Mouse (Mus musculus): ENCODE results near the gene Kif3c. TPM values are rescaled to one million over a fixed set of nuclear protein-coding genes. Genes with fewer than 3 reads are reported as not detected.
A peak's percentile ranks its signal among the peaks of the same experiment; 100 is the strongest.

The Kif3c gene
- polyA plus RNA-seq, 1 experiment from 2014 or later = 0.46 TPM

GRCm38 (mm10) chr12:3329677-3330076 lies 35.3 kb upstream of the Kif3c start:
- Histone ChIP-seq H3K4me1 (ENCODE audit: insufficient read depth) (no peaks in the 10 kb centered on the region), H3K36me3 (replicated peaks; ENCODE audit: insufficient read depth, low read length) (no peaks in the 10 kb centered on the region), H3K27me3 (ENCODE audit: insufficient read depth, low read length) (no peaks in the 10 kb centered on the region), H3K27ac (ENCODE audit: low read depth) (no peak overlapping the region), H3K9me3 (ENCODE audit: low read length) (no peaks in the 10 kb centered on the region), H3K9ac (replicated peaks) (no peak overlapping the region), H3K4me2 (ENCODE audit: low read depth, low read length) (no peak overlapping the region), H3K4me3 (ENCODE audit: low read depth, low read length) (no peak overlapping the region)
- ATAC-seq = no peak
- WGBS (ENCODE audit: insufficient replicate concordance) = 68% methylated on average over 4 of the region's 4 CpGs
- TF ChIP-seq CTCF (IDR thresholded peaks at IDR 0.05; ENCODE audit: low read depth) (no peak), EP300 (IDR thresholded peaks at IDR 0.05; ENCODE audit: low read depth) (no peak)
- no peak for DNase-seq

GRCm38 (mm10) chr12:3338931-3339330 lies 26.0 kb upstream of the Kif3c start:
- Histone ChIP-seq H3K4me3 (ENCODE audit: low read depth, low read length) (no peak overlapping the region), H3K27ac (ENCODE audit: low read depth) (no peak overlapping the region), H3K9me3 (ENCODE audit: low read length) (no peaks in the 10 kb centered on the region), H3K9ac (replicated peaks) (no peak overlapping the region), H3K4me1 (ENCODE audit: insufficient read depth) (no peaks in the 10 kb centered on the region), H3K4me2 (ENCODE audit: low read depth, low read length) (no peak overlapping the region), H3K27me3 (ENCODE audit: insufficient read depth, low read length) (no peaks in the 10 kb centered on the region), H3K36me3 (replicated peaks; ENCODE audit: insufficient read depth, low read length) (no peaks in the 10 kb centered on the region)
- TF ChIP-seq EP300 (IDR thresholded peaks at IDR 0.05; ENCODE audit: low read depth) (no peak), CTCF (IDR thresholded peaks at IDR 0.05; ENCODE audit: low read depth) (no peak)
- WGBS (ENCODE audit: insufficient replicate concordance) = 60% methylated on average over 1 of the region's 1 CpGs
- DNase-seq = no peak
- ATAC-seq = no peak

- H3K4me3 ChIP-seq (ENCODE audit: low read depth, low read length) = no peak overlapping the region
- H3K27me3 ChIP-seq (ENCODE audit: insufficient read depth, low read length) = no peaks in the 10 kb centered on the region
- ATAC-seq (peak; percentile 64), DNase-seq (no peak)
- H3K4me1 ChIP-seq (ENCODE audit: insufficient read depth) = no peaks in the 10 kb centered on the region
- WGBS (ENCODE audit: insufficient replicate concordance) = 72% methylated on average over 2 of the region's 2 CpGs
- H3K9ac ChIP-seq (replicated peaks) = no peak overlapping the region
- no peaks in the 10 kb centered on the region for H3K36me3 ChIP-seq (replicated peaks; ENCODE audit: insufficient read depth, low read length)
- TF ChIP-seq EP300 (IDR thresholded peaks at IDR 0.05; ENCODE audit: low read depth) = no peak
- TF ChIP-seq CTCF (IDR thresholded peaks at IDR 0.05; ENCODE audit: low read depth) = no peak
- H3K4me2 ChIP-seq (ENCODE audit: low read depth, low read length) = no peak overlapping the region
- no peak overlapping the region for H3K27ac ChIP-seq (ENCODE audit: low read depth)
- H3K9me3 ChIP-seq (ENCODE audit: low read length) = no peaks in the 10 kb centered on the region
These were observed 20.8 kb upstream of the Kif3c start for GRCm38 (mm10) chr12:3344155-3344554.

GRCm38 (mm10) chr12:3345038-3345437 lies 19.9 kb upstream of the Kif3c start:
- no peak overlapping the region for H3K4me2 ChIP-seq (ENCODE audit: low read depth, low read length)
- no peaks in the 10 kb centered on the region for H3K9me3 ChIP-seq (ENCODE audit: low read length)
- ATAC-seq (no peak), DNase-seq (no peak)
- no peaks in the 10 kb centered on the region for H3K36me3 ChIP-seq (replicated peaks; ENCODE audit: insufficient read depth, low read length)
- H3K4me3 ChIP-seq (ENCODE audit: low read depth, low read length) = no peak overlapping the region
- H3K27me3 ChIP-seq (ENCODE audit: insufficient read depth, low read length) = no peaks in the 10 kb centered on the region
- 78% methylated on average over 5 of the region's 5 CpGs for WGBS (ENCODE audit: insufficient replicate concordance)
- H3K9ac ChIP-seq (replicated peaks) = no peak overlapping the region
- H3K27ac ChIP-seq (ENCODE audit: low read depth) = no peak overlapping the region
- no peak for TF ChIP-seq CTCF (IDR thresholded peaks at IDR 0.05; ENCODE audit: low read depth)
- TF ChIP-seq EP300 (IDR thresholded peaks at IDR 0.05; ENCODE audit: low read depth) = no peak
- no peaks in the 10 kb centered on the region for H3K4me1 ChIP-seq (ENCODE audit: insufficient read depth)

GRCm38 (mm10) chr12:3347682-3348081 lies 17.2 kb upstream of the Kif3c start:
- Histone ChIP-seq H3K9ac (replicated peaks) (no peak overlapping the region), H3K4me2 (ENCODE audit: low read depth, low read length) (no peak overlapping the region), H3K27me3 (ENCODE audit: insufficient read depth, low read length) (no peaks in the 10 kb centered on the region), H3K4me1 (ENCODE audit: insufficient read depth) (no peaks in the 10 kb centered on the region), H3K9me3 (ENCODE audit: low read length) (no peaks in the 10 kb centered on the region), H3K4me3 (ENCODE audit: low read depth, low read length) (no peak overlapping the region), H3K27ac (ENCODE audit: low read depth) (no peak overlapping the region), H3K36me3 (replicated peaks; ENCODE audit: insufficient read depth, low read length) (no peaks in the 10 kb centered on the region)
- DNase-seq = no peak
- no peak for ATAC-seq
- TF ChIP-seq EP300 (IDR thresholded peaks at IDR 0.05; ENCODE audit: low read depth) = no peak
- TF ChIP-seq CTCF (IDR thresholded peaks at IDR 0.05; ENCODE audit: low read depth) = no peak

GRCm38 (mm10) chr12:3349387-3349786 lies 15.5 kb upstream of the Kif3c start:
- Histone ChIP-seq H3K4me2 (ENCODE audit: low read depth, low read length) (no peak overlapping the region), H3K27ac (ENCODE audit: low read depth) (no peak overlapping the region), H3K4me3 (ENCODE audit: low read depth, low read length) (no peak overlapping the region), H3K36me3 (replicated peaks; ENCODE audit: insufficient read depth, low read length) (no peaks in the 10 kb centered on the region), H3K9me3 (ENCODE audit: low read length) (no peaks in the 10 kb centered on the region), H3K27me3 (ENCODE audit: insufficient read depth, low read length) (no peaks in the 10 kb centered on the region), H3K9ac (replicated peaks) (no peak overlapping the region), H3K4me1 (ENCODE audit: insufficient read depth) (no peaks in the 10 kb centered on the region)
- TF ChIP-seq CTCF (IDR thresholded peaks at IDR 0.05; ENCODE audit: low read depth) (no peak), EP300 (IDR thresholded peaks at IDR 0.05; ENCODE audit: low read depth) (no peak)
- ATAC-seq = no peak
- WGBS (ENCODE audit: insufficient replicate concordance) = 55% methylated on average over 3 of the region's 3 CpGs
- no peak for DNase-seq

GRCm38 (mm10) chr12:3350136-3350535 lies 14.8 kb upstream of the Kif3c start:
- DNase-seq (no peak), ATAC-seq (no peak)
- WGBS (ENCODE audit: insufficient replicate concordance) = 53% methylated on average over 5 of the region's 5 CpGs
- no peaks in the 10 kb centered on the region for H3K9me3 ChIP-seq (ENCODE audit: low read length)
- H3K4me2 ChIP-seq (ENCODE audit: low read depth, low read length) = no peak overlapping the region
- H3K27me3 ChIP-seq (ENCODE audit: insufficient read depth, low read length) = no peaks in the 10 kb centered on the region
- no peak overlapping the region for H3K4me3 ChIP-seq (ENCODE audit: low read depth, low read length)
- H3K4me1 ChIP-seq (ENCODE audit: insufficient read depth) = no peaks in the 10 kb centered on the region
- H3K36me3 ChIP-seq (replicated peaks; ENCODE audit: insufficient read depth, low read length) = no peaks in the 10 kb centered on the region
- H3K9ac ChIP-seq (replicated peaks) = no peak overlapping the region
- TF ChIP-seq CTCF (IDR thresholded peaks at IDR 0.05; ENCODE audit: low read depth) (no peak), EP300 (IDR thresholded peaks at IDR 0.05; ENCODE audit: low read depth) (no peak)
- no peak overlapping the region for H3K27ac ChIP-seq (ENCODE audit: low read depth)
